Mouse (Mus musculus) c-Kit-positive CD71-positive TER-119-negative erythroid progenitor cells, embryonic 14.5 days (primary cell): ENCODE measurements around the gene Ptprq.

Source experiments
- DNase-seq: peaks from one replicate; pipeline ENCODE4 v3.0.0-alpha.2; 2013; ENCODE audit warnings: low read depth

Gene Ptprq

GRCm38 (mm10) chr10:107628104-107628503 lies 91.7 kb downstream of the Ptprq start:
- DNase-seq: no peak

DNA sequence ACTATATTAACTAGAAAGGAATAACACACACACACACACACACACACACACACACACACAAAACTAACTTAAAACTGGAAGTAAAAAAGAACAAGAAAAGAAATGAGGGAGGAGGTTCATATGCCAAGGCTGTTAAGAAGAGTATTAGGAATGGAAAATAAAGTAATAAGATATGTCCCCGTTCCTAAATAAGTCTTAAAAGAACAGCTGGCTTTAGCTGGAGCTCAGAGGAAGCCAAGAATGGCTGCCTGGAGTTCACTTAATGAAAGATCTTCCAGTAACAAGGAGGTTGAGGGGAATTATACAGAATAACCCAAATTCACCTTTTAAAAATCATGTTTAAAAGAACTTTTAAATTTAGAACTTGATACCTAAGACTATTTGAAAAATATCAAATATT lies 93.2 kb downstream of the Ptprq start:
- DNase-seq: no peak

DNA sequence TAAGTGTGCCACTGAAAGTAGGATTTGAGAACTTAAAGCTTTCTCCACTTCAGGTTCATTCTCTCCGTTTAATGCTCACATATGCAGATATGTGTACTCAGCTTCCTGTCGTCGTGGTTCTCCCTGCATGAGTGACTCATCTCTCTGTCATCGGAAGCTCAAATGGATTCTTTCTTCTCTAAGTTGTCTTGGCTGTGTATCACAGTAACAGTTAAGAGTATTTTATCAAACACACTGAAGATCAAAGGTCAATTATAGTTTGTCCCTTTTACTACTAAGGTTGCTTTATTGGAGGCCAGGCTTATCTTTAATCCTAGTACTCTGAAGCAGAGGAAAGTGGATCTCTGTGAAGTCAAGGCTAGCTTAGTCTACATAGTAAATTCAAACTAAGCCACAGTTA lies 95.6 kb downstream of the Ptprq start:
- DNase-seq: no peak

- DNase-seq: no peak
Measured at GRCm38 (mm10) chr10:107615460-107615859, 104.4 kb downstream of the Ptprq start.

DNA sequence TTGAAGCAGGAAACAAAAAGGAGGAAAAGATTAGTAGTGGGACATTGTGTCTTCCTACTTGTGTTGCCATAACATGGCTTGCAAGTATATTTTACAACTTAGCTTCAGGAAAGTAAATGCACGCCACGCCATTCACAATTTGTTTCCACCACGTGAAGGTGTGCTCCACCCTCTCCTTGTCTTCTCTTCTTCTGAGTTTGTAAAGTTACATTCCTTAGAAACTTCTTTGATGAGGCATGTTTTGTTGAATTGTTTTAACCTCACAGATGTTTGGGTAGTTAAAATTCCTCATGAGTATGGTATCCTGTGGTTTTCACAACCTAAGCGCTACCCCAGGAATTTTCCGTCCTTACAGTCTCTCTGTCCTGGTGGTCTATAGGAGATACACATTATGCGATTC lies 118.5 kb downstream of the Ptprq start:
- no peak for DNase-seq

DNA sequence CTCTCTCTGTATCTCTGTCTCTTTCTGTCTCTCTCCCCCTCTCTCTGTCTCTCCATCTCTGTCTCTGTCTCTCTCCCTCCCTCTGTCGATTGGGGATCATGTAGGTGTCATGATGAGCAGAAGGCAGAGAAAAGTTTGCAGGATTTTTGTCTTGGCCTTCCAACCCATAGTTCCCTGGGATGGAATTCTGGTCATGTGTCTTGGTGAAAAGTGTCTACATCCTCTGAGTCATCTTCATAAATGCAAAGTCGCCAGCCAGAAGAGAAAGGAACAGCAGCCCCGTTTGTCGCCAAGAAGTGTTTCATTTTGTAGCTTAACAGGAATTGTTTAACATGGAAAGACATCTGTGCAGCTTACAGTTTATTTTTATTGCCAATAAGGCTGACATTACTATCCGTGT lies 136.5 kb downstream of the Ptprq start:
- no peak for DNase-seq

DNA sequence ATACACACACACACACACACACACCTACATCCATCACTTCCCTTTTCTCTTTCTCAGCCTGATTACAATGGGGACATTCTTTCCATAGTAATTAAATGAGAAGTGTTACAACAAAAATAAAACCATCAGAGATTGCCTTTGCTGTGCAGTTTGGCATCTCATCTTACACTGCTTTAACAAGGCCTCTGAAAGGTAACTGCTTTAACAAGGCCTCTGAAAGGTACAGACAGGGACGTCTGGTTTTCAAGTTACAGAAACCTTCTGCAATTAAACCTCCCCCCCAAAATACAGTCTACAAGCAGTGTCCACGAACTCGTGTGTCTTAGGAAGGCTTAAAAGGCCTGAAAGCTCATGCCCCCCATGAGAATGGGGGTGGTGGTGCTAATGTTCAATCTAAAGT lies 150.8 kb downstream of the Ptprq start:
- no peak for DNase-seq

GRCm38 (mm10) chr10:107568261-107568660 lies 151.6 kb downstream of the Ptprq start:
- no peak for DNase-seq

DNA sequence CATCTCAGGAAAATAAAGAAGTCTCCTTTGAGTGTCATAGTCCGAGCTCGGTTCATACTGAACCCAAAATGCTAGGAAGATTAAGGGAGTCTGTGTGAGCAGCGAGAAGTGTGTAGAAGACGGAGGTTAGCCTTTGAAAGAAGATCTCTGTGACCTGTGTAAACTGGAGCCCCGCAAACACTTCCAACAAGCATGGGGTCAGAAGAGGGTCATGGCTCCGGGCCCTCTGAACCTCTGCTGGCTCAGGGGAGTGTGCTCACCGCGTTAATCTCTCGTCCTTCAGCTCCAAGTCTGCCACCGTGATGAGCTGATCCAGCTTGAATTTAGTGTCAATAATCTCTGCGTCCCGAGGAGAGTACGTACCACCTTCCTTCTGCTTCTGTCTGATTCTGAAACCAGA lies 157.0 kb downstream of the Ptprq start:
- no peak for DNase-seq

DNA sequence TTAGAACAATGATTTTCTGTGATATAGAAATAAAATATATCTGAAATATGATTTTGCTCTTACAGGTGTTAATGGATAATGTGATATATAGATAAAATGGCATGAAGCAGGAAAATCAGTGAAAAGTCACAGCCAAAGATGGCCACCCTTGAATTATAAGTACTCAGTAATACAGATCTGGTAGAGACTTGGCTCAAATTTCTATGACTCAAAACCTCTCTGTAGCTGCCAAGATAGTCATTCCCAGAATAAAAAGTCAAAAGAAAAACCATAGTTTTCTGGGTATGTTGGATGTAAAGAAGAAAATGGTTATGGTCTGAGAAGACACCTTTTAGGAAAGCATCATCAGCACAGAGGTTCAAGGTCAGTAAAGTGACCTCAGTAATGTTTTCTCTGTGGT lies 159.0 kb downstream of the Ptprq start:
- no peak for DNase-seq

GRCm38 (mm10) chr10:107543026-107543425 lies 176.8 kb downstream of the Ptprq start:
- DNase-seq: no peak

- DNase-seq: no peak
Measured at GRCm38 (mm10) chr10:107528758-107529157, 191.1 kb downstream of the Ptprq start.

- no peak for DNase-seq
Measured at GRCm38 (mm10) chr10:107519216-107519615, 200.6 kb downstream of the Ptprq start.

DNA sequence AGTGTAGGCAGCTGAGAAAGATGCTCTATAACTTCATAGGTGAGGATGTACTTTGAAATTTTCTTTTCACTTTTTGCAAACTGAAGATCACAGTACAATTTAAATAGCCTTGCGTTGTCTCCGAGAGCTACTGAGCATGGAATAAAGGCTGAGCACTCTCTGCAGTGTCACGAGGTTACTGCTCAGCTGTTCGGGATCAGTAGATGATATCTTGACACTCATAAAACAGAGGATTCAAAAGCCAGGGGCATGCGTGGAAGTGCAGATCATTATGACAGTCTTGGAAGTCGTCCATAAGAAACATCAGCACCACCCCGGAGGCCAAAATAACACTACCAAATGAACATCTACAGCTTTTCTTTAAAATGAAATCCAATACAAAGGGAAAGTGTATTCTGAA lies 203.2 kb downstream of the Ptprq start:
- DNase-seq: no peak

DNA sequence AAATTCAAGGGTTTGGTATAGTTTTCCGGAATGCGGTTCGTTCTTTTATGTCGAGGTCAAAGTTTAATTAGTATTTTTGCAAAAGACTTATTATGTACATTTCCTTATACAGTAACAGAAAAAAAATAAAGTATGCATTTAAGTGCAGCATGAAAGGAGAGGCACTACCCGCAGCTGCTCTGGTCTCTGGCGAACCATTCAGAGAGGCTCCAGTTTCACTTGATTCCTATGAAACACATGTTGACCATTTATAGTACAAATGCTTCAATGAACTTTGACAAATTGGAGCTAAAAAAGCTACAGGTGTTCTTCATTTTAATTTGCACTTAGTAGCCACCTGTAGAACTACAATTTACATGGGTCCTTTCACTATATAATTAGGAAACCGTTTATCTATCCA lies 205.1 kb downstream of the Ptprq start:
- no peak for DNase-seq

DNA sequence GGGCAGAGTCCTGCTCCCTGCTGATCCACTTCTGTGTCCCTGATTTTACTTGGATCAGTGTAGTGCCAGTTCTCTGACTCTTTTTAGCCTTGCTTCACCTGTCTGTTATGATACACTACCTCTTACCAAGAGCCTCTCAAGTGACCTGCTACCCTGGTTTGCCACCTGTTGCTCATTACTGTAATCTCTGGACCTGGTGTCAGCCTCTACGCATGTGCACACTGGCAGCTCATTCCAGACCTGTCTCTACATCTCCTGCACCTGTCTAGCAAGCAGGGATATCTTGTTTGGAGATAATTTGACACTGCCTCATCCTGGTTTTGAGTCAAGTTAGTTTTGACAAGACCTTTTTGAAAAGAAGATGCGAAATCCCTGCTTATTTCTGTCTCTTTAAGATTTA lies 213.5 kb downstream of the Ptprq start:
- DNase-seq: no peak

GRCm38 (mm10) chr10:107503430-107503829 lies 216.4 kb downstream of the Ptprq start:
- DNase-seq: no peak

- DNase-seq: no peak
Measured at GRCm38 (mm10) chr10:107502193-107502592, 217.7 kb downstream of the Ptprq start.

DNA sequence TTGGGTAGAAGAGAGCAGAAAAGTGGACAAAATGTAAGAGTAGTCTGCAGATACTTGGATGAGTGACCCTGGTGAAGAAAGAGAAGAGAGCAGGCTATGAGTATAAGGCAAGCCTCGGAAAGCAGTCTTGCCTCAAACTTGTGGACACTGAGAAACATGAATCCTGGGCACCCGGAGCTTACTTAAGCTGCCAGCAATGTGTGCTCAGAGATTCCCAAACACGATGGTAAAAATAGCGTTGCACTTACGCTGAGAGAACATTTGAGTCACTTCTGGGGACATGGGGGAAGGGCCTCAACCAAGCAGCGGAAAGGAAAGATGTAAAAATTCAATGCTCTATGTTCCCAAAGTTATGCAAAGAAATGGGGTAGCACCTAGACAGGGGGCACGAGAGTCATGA lies 220.2 kb downstream of the Ptprq start:
- DNase-seq: no peak

DNA sequence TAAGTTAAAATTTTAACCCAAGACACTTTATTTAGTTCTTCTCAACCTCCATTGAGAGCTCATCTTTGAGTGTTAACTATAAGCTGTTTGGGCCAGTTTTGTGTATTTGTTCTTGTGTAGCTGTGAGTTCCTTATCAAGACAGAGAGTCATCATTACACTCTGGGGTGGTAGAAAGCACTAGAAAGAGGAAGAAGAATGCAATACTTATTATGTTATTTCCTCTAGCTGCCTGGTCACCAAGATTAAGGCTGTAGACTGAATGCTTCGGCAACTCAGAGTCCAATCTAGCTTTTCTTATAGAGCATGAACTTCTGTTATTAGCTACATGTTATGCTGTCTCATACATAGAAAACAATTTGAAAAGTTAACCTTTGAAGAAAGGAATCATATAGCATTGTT lies 223.4 kb downstream of the Ptprq start:
- no peak for DNase-seq

GRCm38 (mm10) chr10:107494568-107494967 lies 225.3 kb downstream of the Ptprq start, which contains the start of gene Myf6:
TSS of gene Myf6 (minus strand) at chr10:107494737.
- DNase-seq: no peak

GRCm38 (mm10) chr10:107493580-107494474 lies 226.0 kb downstream of the Ptprq start:
- no peak for DNase-seq

GRCm38 (mm10) chr10:107492867-107493579 lies 226.8 kb downstream of the Ptprq start:
- DNase-seq: no peak
